Mouse (Mus musculus) layer of hippocampus, adult 9-10 months (tissue): Measurements from ENCODE around the gene 2900011O08Rik.
"Not testable (repeated sequence)": the region's sequence is repeated elsewhere in the genome, so short reads cannot be mapped to it uniquely, and the experiment has no call there.

Experiments
- DNase-seq: peaks from one replicate; pipeline ENCODE4 v3.0.0; 2022; ENCODE audit warnings: low spot score

2900011O08Rik gene

GRCm38 (mm10) chr16:13986574-13987478 lies at the start of gene 2900011O08Rik, which contains the start of gene Ifitm7:
2900011O08Rik (plus strand) TSS chr16:13986604.
Ifitm7 (minus strand) TSS chr16:13986888.
- DNase-seq, result peak; percentile 43

DNA sequence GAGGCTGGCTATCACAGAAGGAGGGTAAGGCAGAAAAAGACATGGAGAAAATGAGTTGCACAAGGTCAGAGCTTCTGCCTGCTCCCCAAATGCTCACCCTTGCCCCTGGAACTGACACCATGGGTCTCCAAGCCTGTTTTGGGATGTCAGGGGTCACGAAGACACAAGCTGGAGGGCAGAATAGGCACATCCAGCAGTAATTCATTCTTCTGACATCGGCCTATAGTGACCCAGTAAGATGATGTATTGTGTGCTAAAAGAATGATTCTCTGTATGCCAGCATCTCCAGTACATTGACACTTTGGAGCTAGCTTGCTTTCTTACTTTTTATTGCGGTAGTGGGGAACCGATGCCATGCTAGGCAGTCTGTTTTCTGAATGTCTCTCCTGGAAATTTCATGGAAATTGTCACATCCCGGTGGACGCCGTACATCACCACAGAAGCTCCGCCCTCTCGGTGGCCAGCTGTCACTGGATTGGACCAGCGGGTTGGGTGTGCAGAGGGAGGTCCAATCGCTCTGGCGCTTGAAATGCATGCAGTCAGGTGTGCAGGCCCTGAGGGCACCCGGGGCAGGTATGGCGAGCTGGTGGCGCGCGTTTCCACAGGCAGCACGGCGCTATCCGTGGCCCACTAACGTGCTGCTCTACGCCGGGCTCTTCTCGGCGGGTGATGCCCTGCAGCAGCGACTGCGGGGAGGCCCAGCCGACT lies 46.1 kb upstream of the 2900011O08Rik start:
- peak; percentile 59 for DNase-seq

GRCm38 (mm10) chr16:13940847-13941395 lies 45.5 kb upstream of the 2900011O08Rik start:
- DNase-seq, result no peak

DNA sequence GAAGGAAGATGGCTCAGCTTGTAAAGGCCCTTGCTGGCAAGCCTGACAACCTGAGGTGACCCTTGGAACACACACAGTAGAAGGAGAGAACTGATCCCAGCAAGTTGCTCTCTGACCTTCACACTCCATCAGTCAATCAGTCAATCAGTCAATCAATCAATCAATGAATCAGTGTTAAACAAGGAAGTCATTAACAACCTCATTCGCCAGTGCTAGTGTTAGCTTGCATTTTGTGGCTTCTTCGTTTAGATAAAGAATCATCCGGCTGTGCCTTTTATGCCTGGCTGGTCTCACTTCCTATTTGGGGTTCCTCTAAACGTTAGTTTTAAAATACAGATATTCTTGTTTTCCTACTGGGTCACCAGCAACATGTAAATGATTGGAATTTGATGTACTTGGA lies 42.2 kb upstream of the 2900011O08Rik start:
- no peak for DNase-seq

DNA sequence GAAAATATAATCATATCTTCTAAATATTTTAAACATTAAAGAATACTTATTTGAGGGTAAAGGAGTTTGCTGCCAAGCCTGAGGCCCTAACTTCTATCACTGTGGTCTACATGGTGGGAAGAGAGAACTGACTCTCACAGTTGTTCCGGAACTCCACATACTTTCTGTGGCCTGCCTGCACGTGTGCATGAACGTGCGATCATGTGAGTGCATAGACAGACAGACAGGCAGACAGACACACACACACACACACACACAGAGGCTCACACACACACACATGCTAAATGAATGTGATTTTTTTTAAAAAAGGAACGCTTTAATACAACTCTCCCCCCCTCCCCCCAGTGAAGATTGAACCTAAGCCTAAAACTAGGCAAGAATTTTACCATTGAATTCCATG lies 41.7 kb upstream of the 2900011O08Rik start:
- no peak for DNase-seq

DNA sequence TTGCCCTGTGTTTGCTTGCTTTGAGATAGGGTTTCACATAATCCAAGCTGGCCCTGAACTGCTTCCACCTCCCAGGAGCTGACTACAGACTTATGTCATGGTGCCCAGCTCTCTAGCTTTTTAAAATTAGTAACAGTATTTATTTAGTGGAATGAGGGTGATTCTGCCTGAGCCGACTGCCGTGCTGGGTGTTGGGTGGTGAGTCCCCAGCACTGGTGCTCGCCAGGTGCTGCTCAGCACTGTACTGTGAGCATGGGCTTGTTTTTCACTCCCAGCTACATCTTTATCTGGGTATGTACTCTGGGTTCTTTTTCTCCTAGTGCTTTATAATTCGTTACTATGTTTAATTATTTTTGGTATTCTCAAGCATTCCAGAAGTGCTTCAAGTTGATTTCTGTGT lies 41.3 kb upstream of the 2900011O08Rik start:
- DNase-seq, result no peak

DNA sequence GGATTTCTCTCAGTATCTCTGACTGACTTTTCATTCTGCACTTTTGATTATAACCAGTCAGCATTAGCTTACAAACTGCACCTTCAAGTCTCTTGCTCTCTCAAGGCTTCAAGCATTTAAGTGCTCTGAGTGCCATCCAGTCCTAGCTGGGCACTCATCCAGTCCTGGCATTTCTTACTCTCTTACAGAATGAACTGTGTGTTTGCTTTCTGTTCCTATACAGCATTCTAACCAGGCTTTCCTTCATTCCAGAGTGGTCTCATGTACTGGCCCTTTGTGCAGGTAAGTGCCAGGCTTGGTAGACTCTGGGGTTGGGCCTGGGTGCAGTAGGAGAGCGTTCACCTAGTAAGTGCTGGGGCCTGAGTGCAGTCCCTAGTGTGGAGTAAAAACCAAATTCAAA lies 40.1 kb upstream of the 2900011O08Rik start:
- no peak for DNase-seq

GRCm38 (mm10) chr16:13951245-13951644 lies 35.2 kb upstream of the 2900011O08Rik start:
- no peak for DNase-seq

DNA sequence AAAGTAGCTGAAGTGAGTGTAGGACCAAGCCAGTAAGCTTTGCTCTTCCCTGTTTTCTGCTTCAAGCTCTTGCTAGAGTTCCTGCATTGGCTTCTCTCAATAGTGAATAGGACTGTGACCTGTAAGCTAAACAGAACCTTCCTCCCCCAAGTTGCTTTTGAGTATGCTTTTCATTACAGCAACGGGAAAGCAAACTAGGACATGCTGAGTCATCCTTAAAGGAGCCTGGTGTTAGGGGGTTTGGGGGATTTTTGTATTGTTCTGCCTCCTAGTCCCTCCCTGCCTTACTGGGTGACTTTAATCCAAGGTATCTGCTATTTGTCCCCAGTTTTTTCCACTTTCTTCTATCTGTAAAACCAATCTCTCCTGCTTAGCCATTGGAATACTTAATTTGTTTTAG lies 24.4 kb upstream of the 2900011O08Rik start:
- DNase-seq, result no peak

GRCm38 (mm10) chr16:13969096-13969495 lies 17.3 kb upstream of the 2900011O08Rik start:
- no peak for DNase-seq

DNA sequence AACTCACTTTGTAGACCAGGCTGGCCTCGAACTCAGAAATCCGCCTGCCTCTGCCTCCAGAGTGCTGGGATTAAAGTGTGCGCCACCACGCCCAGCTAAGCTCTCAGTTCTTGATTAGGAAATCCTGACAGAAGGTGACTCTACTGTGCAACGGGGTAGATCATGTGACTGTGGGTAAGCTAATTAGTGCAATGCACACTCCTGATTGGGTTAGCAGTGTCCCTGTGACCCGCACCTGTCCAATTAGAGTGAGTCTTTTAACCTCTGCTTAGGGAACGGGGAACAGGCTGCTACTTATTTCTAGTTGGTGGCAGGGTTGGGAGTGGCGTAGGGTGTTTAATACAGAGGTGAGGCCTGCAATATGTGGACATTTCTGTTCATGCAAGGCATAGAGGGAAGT lies 14.4 kb upstream of the 2900011O08Rik start:
- DNase-seq, result no peak

DNA sequence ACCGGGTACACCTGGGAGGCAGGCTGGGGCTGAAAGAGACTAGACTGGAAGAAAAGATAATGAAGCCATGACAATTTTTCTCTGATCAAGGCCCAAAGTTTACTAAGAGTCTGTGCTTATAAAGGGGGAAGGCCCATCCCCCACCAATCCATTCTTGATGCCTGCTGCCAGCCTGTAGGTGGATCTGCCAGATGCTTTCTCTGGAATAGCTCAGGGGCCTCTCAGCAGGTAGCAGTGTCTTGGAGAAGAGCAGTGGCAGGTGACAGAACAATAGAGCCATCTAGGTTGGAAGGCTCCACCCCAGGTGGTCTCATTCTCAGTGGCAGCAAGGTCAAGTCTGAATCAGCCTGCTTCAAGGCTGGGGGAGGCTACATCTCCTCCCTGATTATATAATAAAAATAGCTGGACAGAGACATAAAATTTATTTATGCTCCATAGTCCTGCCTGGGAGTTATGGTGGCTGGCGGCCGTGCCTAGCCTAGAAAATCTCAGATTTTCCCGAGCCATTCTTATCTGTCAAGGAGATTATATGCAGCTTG lies 10.0 kb upstream of the 2900011O08Rik start:
- DNase-seq, result not testable (repeated sequence)

- not testable (repeated sequence) for DNase-seq
Observed at GRCm38 (mm10) chr16:13977026-13977425, 9.4 kb upstream of the 2900011O08Rik start.

GRCm38 (mm10) chr16:13981726-13982125 lies 4.7 kb upstream of the 2900011O08Rik start:
- DNase-seq, result not testable (repeated sequence)

DNA sequence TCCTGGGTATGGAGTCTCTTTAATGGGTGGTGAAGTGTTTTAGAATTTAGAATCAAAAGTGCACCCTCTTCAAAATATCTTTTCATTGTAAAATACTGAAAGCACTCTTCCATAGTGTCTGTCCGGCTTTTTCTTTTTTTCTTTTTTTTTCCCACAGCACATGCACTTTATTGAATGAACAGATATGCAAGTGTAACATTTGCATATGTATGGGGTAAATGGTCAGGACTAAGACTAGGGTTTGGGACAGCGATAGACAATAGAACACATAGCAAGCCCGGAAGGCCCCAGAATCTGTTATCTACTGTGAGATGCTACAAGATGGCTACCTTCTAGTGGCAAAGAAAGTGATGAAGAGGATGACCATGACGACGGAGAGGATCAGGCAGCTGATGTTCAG lies 3.2 kb upstream of the 2900011O08Rik start:
- DNase-seq, result no peak

DNA sequence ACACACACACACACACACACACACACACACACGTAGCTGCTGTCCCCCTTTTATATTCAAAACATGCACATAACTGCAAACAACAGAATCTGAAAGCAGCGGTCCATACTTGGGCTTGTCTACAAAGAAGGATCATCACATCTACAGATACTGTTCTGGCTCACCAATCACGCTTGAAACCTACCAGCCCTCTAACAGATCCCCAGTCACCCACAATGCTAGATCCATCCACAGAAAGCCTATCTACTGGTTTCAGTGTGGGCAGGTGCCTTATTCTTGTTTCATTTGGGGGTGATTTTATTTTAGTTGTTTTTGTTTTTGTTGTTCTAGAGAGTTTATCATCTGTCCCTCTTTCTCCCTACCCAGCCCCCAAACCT lies 219 bp upstream of the 2900011O08Rik start:
- DNase-seq, result peak; percentile 27

DNA sequence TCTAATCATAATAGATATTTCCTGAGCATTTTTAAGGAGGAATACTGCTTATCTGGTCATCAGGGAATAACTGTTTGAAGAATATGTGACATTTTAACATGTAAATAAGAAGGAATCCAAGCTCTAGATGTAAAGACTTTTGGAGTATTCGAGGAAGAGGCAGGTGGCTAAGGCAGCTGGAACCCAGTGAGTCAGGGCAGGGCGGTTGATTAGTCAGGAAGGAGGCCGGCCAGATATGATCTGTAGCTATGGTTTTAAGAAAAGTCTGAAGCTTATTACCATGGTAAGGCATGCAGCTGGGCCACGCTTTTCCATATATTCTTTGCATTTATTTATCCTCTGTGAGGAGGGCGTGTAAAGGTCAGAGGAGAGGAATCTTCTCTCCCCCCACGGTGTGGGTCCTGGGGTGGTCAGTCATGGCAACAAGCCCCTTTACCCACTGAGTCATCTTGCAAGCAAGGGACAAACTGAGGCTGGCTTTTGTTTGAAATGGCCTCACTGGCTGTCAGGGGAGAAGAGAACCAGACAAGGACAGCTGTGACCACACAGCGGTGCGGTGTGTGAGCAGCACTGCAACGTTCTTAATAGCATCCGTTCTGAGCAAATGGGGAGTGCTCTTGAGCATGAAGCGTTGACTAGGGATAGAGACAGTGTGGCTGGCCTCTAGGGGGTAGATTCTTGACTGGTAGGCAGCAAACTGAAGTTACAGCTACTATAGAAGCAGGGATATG lies 6.3 kb downstream of the 2900011O08Rik start:
- DNase-seq, result no peak

DNA sequence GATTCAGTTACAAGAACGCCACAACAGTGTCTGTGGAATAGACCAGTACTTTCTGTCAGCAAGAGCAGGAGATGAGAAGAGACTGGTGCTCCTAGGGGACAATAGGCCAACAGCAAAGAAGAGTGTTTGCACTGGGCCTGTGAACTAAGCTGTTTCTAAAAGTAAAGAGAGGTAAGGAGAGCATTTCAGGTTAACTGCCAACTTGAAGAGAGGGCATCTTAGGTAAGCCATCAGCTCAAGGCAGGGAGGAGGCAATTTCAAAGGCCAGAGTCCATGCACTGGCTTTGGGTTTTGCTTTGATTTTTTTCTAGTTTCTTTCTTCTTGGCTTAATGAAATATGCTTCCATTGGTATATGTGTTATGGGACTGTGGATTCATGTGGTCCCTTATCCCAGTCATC lies 7.7 kb downstream of the 2900011O08Rik start:
- no peak for DNase-seq

DNA sequence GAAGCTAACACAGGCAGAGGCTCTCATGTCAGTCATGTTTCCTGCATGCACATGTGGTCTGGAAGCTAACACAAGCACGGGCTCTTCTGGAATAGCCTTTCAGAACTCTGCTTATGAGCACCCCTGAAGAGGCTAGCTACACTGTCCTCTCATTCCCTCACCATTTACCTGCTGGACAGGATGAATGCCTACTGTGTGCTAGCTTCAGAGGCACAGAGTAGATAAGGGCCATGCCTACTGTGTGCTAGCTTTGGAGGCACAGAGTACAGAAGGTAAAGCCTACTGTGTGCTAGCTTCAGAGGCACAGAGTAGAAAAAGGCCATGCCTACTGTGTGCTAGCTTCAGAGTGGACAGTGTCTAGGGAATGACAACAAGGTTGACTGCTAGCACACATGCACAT lies 8.1 kb downstream of the 2900011O08Rik start:
- no peak for DNase-seq

DNA sequence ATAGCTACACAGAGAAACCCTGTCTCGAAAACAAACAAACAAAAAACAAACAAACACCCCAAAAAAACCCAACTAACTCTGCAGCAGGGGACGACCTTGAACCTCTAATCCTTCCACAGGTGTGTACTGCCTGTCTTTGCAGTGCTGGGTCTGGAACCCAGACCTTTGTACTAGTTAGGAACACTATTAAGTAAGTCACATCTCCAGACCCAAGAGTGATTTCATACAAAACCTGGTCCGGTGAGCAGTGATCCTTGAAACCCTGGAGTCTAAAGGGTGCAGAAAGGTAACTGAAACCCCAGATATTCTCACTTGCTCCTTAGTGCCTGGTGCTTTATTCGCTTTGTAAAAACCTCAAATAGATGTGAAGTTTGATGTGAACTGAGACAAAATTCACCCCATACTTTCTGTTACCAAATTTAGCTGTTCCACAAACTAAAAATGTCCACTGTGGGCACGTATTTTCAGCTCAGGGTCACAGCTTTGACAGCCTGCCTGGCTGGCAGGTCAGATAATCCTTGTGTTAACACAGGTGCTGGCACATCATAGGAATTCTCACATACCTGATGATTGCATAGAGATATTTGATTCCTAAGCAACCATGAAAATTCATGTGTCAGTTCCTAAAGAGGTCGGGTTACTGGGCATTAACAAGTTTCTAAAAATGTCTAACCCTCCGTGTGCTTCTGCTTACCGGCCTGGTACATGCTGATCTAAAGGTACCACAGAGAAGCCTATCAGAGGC lies 17.2 kb downstream of the 2900011O08Rik start:
- no peak for DNase-seq

DNA sequence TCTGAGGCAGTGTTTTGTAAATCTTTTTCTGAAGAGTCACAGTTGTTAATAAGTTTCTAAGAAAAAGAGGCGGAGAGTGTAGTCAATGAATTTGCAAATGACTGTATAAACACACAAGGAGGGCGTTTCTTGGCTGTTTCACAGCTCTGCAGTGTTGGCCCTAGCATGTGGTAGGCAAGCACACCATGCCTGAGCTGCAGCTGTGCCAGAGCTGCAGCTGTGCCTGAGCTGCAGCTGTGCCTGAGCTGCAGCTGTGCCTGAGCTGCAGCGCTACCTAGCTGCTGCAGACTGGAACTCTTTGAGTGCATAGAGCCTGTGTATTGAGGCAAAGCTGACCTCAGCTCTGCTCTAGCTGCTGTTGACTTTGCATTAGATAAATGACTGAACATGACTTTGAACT lies 17.8 kb downstream of the 2900011O08Rik start:
- DNase-seq, result no peak
